Mouse (Mus musculus): ENCODE measurements around the gene Sema5b. TPM values are rescaled to one million over a fixed set of nuclear protein-coding genes. Genes with fewer than 3 reads are reported as not detected.

Gene Sema5b
- total RNA-seq, 1 experiment from 2014 or later, result not detected

GRCm38 (mm10) chr16:35677511-35678113, 136.7 kb downstream of the Sema5b start:
- ATAC-seq (ENCODE audit: extremely low read depth, insufficient number of reproducible peaks, low FRiP score, poor library complexity, severe bottlenecking), result no peak

DNA sequence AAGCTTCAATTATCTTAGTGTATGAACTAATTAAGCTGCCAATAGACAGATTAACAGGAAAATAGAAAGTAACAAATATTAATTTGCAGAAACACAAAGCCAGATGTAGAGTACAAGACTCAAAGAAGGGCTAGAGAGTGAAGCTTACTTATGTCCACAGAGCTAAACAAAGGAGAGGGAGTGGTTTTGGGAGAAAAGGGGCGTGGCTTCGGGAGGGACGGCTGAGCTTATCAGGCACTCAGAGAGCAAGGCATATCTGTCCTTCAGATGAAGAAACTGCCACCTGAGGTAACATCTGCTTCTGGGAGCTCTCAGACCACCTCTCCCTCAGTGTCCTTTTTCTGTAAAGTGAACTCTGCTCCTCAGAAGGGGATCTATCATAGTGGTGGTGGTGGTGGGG, 137.5 kb downstream of the Sema5b start:
- no peak for ATAC-seq (ENCODE audit: extremely low read depth, insufficient number of reproducible peaks, low FRiP score, poor library complexity, severe bottlenecking)

- ATAC-seq (ENCODE audit: extremely low read depth, insufficient number of reproducible peaks, low FRiP score, poor library complexity, severe bottlenecking), result no peak
Observed at GRCm38 (mm10) chr16:35681327-35682108, 140.6 kb downstream of the Sema5b start.

DNA sequence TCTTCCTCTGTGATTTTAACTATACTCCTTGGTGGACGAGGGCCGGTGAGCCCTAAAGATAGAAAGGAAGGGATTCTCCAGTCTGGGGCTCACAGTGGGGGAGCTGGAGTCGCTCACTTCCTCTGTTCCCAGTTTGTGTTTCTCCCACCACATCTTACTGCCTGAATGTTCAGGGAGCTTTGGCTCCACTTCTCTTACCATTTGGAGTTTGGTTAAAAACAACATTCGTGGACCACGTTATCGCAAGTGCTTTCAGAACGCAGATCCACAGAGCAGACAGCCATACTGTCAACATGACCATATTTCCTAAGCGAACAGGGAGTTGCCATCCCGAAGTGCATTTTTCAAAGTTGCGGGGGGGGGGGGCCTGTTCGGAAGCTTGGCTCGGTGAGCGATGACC, 144.1 kb downstream of the Sema5b start:
- no peak for ATAC-seq (ENCODE audit: extremely low read depth, insufficient number of reproducible peaks, low FRiP score, poor library complexity, severe bottlenecking)

DNA sequence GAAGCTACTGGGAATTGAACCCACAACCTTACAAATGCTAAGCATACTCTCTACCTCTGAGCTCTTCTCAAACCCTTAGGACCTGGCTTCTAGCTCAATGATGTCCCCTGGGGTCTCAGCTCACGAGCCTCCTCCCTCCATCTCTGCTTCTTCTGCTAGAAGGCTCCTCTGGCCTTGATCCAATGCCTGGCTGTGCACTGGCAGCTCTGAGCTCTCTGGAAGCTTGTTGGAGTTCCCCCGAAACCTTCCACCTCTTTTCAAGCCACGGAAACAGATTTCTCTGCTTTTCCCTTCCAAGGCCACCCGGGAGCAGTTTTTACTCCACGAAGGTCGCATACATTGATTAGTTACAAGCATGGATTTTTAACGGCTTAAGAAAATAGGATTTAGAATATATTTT, 145.5 kb downstream of the Sema5b start:
- no peak for ATAC-seq (ENCODE audit: extremely low read depth, insufficient number of reproducible peaks, low FRiP score, poor library complexity, severe bottlenecking)

DNA sequence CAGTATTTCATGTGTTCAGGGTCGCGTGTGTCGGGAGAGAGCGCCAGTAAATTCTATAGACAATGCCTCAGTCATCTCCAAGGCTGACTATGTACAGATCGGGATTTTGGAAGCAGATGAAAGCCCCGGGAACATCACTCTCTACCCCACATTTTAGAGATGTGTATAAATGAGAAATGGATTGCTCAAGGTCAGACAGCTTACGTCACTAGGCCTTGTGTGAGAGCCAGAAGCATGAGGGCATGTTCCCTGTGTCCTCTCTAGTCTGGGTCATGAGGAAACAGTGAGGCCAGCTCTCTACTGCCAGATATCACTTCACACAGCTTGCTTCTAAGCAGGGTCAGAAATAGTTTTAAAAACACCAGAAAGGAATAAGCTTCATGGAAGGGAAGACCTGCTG, 150.7 kb downstream of the Sema5b start:
- no peak for ATAC-seq (ENCODE audit: extremely low read depth, insufficient number of reproducible peaks, low FRiP score, poor library complexity, severe bottlenecking)

GRCm38 (mm10) chr16:35694250-35694846, 153.4 kb downstream of the Sema5b start:
- ATAC-seq (ENCODE audit: extremely low read depth, insufficient number of reproducible peaks, low FRiP score, poor library complexity, severe bottlenecking), result no peak

DNA sequence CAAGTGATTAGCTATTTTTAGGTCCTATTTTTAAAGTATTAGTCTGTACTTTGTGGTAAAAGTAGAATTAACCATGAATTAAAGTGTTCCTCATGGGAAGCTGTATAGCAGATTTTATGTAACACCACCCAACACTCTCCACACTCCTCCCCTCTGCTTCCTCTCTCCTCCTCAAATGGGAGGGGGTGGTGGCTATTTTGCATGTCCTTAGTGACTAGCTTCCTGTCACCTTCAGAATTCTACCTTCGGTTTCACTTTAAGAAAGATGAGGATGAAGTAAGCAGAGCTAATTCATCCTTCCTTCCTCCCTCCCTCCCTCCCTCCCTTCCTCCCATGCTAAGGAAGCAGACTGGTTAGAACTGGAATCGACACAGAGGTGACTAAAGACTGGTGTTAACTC, 155.2 kb downstream of the Sema5b start:
- ATAC-seq (ENCODE audit: extremely low read depth, insufficient number of reproducible peaks, low FRiP score, poor library complexity, severe bottlenecking), result peak; percentile 86; the same call in 1 of the 2 replicates

DNA sequence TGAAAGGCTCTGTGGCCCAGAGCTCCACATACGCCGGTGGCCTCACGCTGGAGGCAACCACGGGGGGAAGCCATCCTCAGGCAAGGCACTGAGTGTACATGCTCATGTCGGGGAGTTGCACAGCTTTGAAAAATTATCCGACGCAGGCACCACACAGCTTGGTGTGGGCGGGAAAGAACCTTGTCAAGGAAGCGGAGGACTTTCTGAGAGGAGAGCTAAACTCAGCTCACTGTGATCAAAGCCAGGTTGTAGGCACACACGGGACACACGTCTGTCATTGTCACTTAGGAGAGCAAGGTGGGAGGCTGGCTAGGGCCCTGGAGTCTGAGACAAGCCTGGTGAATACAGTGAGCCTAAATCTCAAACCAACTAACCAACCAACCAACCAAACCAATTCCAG, 160.9 kb downstream of the Sema5b start:
- no peak for ATAC-seq (ENCODE audit: extremely low read depth, insufficient number of reproducible peaks, low FRiP score, poor library complexity, severe bottlenecking)

GRCm38 (mm10) chr16:35703763-35704679, 163.1 kb downstream of the Sema5b start:
- no peak for ATAC-seq (ENCODE audit: extremely low read depth, insufficient number of reproducible peaks, low FRiP score, poor library complexity, severe bottlenecking)

- ATAC-seq (ENCODE audit: extremely low read depth, insufficient number of reproducible peaks, low FRiP score, poor library complexity, severe bottlenecking), result no peak
Observed at GRCm38 (mm10) chr16:35704796-35705195, 163.9 kb downstream of the Sema5b start.

GRCm38 (mm10) chr16:35707004-35707403, 166.1 kb downstream of the Sema5b start:
- no peak for ATAC-seq (ENCODE audit: extremely low read depth, insufficient number of reproducible peaks, low FRiP score, poor library complexity, severe bottlenecking)

DNA sequence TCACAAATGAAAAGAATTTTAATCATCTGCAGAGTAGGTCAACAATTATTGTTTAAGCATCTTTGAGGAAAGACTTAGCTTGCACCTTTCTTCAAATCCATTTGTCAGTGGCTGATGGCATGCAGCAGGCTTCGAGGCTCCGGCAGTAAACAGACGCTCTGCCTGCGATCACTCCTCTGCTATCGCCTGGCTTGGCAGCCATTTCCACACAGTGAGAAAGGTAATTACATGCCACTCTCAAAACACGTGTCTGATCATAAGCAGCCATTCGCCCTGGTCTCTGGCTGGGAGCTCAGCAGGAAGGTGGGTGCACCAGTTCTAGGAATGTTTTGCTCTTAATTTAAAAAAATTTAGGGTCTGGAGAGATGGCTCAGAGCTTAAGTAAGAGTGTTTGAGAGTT, 170.1 kb downstream of the Sema5b start:
- ATAC-seq (ENCODE audit: extremely low read depth, insufficient number of reproducible peaks, low FRiP score, poor library complexity, severe bottlenecking), result no peak

- ATAC-seq (ENCODE audit: extremely low read depth, insufficient number of reproducible peaks, low FRiP score, poor library complexity, severe bottlenecking), result no peak
Observed at GRCm38 (mm10) chr16:35713606-35714005, 172.7 kb downstream of the Sema5b start.

Other genes with a start within 250 kb of the Sema5b start
- gene Sec22a, start 177.2 kb upstream of the Sema5b start, total RNA-seq (2017), result 12.3 and 15.1 TPM in 2 replicates
- 0.74 TPM in 1 of 2 replicates, not detected in the other for gene Pdia5, start 50.3 kb upstream of the Sema5b start, total RNA-seq (2017)
- 4.4 and 10.4 TPM in 2 replicates for gene Dirc2, start 228.2 kb downstream of the Sema5b start, total RNA-seq (2017)
- gene Hspbap1, start 229.2 kb downstream of the Sema5b start, total RNA-seq (2017), result 17.3 and 24.3 TPM in 2 replicates